Mouse (Mus musculus) gastrocnemius, postnatal 10 days (tissue): Measurements from ENCODE around the gene Gadd45b. TPM values are rescaled to one million over a fixed set of nuclear protein-coding genes. Genes with fewer than 3 reads are reported as not detected.
A peak's percentile ranks its signal among the peaks of the same experiment; 100 is the strongest.

Experiments
- DNase-seq: peaks from one replicate; pipeline ENCODE4 v3.0.0; 2021; ENCODE audit warnings: mixed read lengths
- total RNA-seq, 2 experiments: library from RNA; stranded (reverse); gene quantifications; 2 replicates each; pipeline ENCODE4 v1.2.3; 2021

Gadd45b gene
- total RNA-seq, 2 experiments from 2014 or later = 9.0 to 15.9 TPM

DNA sequence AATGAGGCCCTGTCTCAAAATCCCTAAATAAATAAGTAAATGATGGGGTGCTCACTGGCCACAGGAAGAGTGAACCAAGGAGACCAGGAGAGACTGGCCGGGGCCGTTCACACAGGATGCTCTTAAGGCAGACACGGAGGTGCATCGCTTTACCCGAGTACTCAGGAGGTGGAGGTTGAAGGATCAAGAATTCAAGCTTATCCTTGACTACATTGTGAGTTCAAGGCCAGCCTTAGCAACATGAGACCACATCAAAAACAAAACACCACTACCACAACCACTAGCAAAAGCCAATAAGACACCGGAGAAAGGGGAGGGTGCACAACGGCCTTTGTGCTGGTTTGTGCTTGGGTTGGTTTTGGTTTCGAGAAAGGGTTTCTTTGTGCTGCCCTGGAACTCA, 26.5 kb downstream of the Gadd45b start:
- DNase-seq = no peak

DNA sequence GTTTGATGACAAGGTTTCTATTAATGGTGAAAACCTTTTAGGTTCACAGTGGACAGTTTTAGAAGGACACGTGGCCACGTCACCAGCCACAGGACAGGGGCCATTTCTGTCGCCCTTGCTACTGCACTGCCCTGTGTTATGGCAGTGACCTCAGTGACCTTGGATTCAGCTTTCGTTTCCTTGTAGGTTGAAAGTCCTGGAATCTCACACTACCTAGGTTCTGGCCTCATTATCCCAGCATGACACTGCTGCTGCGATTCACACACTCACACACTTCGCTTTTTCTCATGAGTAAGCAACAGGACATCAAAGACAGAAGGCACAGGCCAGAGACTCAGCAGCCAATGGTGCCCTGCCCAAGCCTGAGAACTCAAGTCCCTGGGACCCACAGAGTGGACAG, 27.0 kb downstream of the Gadd45b start:
- DNase-seq = no peak

- DNase-seq = no peak
Measured at GRCm38 (mm10) chr10:80957791-80958190, 27.9 kb downstream of the Gadd45b start.

GRCm38 (mm10) chr10:80958979-80959637, 29.2 kb downstream of the Gadd45b start:
- no peak for DNase-seq

GRCm38 (mm10) chr10:80960551-80961508, 31.0 kb downstream of the Gadd45b start:
- DNase-seq = peak; percentile 56

GRCm38 (mm10) chr10:80962051-80962472, 32.2 kb downstream of the Gadd45b start:
- no peak for DNase-seq

DNA sequence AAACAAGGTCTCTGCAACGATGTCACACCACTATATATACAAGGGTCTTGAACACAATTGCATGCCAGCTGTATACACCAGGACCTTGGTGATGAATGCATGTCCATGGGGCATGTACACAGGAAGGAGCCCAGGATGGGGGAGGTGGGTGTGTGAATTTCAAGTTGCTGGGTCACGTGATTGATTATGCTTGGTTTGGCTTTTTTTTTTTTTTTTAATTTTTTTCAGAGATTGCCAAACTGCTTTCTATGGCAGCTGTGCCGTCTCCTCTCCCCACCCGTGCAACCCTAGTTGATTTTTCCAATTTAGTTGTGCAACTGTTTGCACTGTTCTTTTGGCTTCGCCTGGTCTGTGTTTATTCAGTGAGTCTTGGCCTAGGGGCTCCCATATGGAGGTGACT, 32.7 kb downstream of the Gadd45b start:
- DNase-seq = no peak

DNA sequence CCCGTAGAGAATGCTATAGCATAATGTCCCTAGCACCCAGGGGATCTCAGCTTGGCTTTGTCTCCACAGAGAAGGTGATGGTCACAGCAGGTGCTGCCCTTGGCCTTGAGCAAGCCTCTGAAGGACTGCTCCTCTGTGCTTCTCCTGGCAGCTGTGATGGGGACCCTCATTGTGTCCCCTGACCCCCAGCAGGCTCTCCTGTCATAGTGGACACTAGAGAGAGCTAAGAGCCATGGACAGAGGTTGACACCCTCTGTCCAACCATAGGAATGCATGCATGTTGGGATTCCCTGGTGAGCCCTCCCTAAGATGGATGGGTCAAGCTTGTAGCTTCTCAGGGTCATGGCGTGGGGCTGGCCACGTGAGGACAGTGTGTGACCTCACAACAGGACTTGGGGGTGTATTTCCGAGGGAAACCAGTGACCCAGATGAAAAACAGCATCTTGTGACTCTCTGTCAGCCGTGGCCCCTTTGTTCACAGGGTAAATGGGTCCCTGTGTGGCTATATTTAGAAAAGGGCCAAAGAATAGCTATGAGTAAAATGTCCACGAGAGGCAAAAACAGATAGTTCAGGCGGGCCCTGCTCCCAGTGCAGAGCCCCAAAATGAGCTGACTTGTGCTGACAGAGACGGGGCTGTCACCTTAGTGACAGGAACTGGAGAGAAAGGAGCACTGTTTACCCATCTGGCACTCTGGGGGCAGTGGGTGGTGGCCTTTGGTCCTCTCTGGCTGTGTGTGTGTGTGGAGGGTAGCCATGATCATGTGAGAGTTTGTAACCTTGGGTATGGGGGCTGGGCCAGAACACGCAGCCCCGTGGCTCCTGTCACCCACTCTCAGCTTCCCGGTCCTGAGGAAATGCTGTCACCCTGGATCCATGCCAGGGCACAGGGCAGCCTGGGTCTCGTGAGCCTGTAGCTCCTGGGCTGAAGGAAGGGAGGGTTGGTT, 33.4 kb downstream of the Gadd45b start:
- no peak for DNase-seq

- DNase-seq = no peak
Measured at GRCm38 (mm10) chr10:80966296-80966695, 36.4 kb downstream of the Gadd45b start.

GRCm38 (mm10) chr10:80967101-80967656, 37.3 kb downstream of the Gadd45b start:
- DNase-seq = no peak

DNA sequence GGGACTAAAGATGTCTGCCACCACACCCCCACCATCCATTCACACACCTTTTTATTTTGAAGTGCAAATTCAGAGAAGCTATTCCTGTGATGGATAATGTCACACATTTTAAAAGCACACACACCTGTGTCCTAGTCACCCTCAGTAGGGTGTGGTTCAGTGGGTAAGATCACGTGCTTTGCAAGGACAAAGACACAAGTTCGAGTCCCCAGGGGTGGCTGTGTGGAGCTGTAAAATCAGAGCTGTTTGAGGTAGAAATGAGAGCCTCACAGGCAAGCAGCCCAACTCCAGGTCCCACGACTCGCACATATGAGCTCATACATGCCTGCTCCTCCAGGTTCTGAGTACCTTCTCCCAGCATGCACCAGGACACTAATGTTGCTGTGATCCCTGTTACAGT, 38.2 kb downstream of the Gadd45b start:
- no peak for DNase-seq

DNA sequence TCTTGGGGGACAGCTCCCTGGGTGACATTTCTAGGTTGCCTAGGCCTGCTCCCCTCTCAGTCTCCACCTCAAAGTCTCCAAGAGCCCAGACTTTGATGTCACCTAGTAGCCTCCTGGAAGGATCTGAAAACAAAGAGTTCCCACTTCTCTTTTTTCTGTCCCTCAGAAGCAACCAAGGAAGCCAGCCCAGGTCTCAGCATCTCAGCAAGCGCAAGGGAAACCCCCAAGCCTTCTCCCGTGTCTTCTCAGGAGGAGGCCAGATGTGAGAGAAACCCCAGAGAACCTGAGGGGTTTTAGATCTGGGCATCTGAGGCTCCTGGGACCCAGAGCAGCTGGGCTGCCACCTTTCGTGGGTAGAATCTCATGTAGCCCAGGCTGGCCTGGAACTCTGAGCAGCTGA, 39.4 kb downstream of the Gadd45b start:
- DNase-seq = no peak

DNA sequence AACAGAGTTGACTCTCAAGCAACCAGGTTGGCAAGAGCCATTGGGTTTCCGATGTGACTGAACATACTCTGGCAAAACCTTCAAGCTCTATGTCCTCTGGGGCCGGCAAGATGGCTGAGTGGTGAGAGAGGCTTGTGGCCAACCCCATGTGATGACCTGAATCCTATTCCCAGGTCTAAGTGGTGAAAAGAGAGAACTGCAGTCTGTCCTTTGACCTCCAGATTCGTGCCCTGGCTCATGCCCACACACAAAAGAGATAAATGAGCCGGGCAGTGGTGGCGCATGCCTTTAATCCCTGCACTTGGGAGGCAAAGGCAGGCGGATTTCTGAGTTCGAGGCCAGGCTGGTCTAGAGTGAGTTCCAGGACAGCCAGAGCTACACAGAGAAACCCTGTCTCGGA, 40.3 kb downstream of the Gadd45b start:
- no peak for DNase-seq

DNA sequence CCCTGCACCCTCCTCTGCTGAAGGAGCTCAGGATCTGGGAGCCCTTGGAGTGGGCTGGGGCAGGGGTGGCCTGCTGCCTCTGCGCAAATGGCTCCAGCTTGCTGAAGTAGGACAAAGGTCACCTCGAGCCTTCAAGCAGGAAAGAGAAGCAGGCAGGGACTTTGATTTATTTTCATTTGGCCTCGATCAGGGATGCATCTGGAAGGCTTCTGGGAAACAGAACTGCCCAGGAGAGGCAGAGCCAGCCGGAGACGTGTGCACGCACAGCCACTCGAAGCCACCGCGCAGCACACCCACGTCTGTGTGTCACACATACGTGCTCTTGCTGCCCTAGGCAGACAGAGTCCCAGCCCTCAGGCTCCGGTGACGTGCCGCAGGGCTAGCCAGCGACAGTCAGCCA, 41.7 kb downstream of the Gadd45b start:
- DNase-seq = no peak

GRCm38 (mm10) chr10:80972071-80972987, 42.5 kb downstream of the Gadd45b start:
- peak; percentile 65 for DNase-seq

GRCm38 (mm10) chr10:80973722-80974121, 43.8 kb downstream of the Gadd45b start:
- no peak for DNase-seq

DNA sequence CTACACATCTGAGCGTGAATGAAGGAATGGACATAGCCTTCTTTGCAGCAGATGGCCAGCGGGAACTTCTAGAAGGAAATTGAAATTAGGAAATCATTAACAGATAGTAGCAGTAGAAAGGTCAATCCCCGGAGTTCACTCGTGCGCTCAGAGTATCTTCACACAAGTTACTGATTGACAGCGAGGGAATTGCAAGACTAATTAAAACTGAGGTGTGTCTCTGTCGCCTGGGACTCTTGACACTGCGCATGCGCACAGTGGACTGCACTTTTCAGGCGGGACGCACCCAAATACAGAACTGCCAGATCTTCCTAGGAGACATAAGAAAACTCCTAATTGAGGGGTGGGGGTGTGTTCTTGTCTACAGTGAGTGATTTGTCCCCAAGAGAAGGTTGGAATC, 45.6 kb downstream of the Gadd45b start:
- no peak for DNase-seq

- no peak for DNase-seq
Measured at GRCm38 (mm10) chr10:80981564-80982112, 51.8 kb downstream of the Gadd45b start.
